Mouse (Mus musculus) stomach, postnatal 0 days (tissue): Measurements from ENCODE around the gene Siah3.

Experiments used
- CTCF ChIP-seq: IDR thresholded peaks from 2 replicates; pipeline ENCODE4 v1.5.1; 2016; ENCODE audit warnings: antibody characterized with exemption, low read depth, mild to moderate bottlenecking, moderate library complexity
- EP300 ChIP-seq: optimal IDR thresholded peaks from 2 replicates; pipeline ENCODE3; 2016; ENCODE audit warnings: antibody characterized with exemption

- TF ChIP-seq CTCF (no peak), EP300 (no peak)
Observed at GRCm38 (mm10) chr14:75524648-75525047, 68.9 kb downstream of the Siah3 start.
